Mouse (Mus musculus) lung, adult 2 months (tissue): ENCODE measurements at regions not wholly inside any gene's neighbourhood (a gene's known extent, or its start where the extent isn't known, plus 50 kb on each side); places are given as distances from the start of the nearest gene placed in this dataset.

Experiments
- CTCF ChIP-seq: fragments of 200-500 bp; IDR thresholded peaks from 2 replicates; pipeline ENCODE4 v1.5.1; 2011; ENCODE audit warnings: mild to moderate bottlenecking, low read length, control low read depth; ENCODE audit not compliant: insufficient read depth
- POLR2A ChIP-seq: fragments of 200-500 bp; IDR thresholded peaks from 2 replicates; pipeline ENCODE4 v1.6.1; 2011; ENCODE audit warnings: low read depth, mild to moderate bottlenecking, control low read depth, low read length, borderline replicate concordance; ENCODE audit errors: extremely low read depth

- TF ChIP-seq CTCF, result no peak
- TF ChIP-seq POLR2A, result no peak
These were observed 326.3 kb downstream of the Gm11361 start for GRCm38 (mm10) chr13:28583617-28584016.
